Mouse (Mus musculus) kidney, embryonic 14.5 days (tissue): ENCODE results near the gene Supv3l1. TPM values are rescaled to one million over a fixed set of nuclear protein-coding genes. Genes with fewer than 3 reads are reported as not detected.
A peak's percentile ranks its signal among the peaks of the same experiment; 100 is the strongest.

Experiments used
- ATAC-seq: fragments of 200-750 bp; cut with Nextera tagmentation; 2 replicates; pipeline ENCODE4 v1.8.0; 2017; ENCODE audit warnings: moderate number of reproducible peaks, mild to moderate bottlenecking, moderate TSS enrichment, moderate library complexity; ENCODE audit not compliant: low FRiP score, low TSS enrichment
- H3K27ac ChIP-seq: fragments of 300-500 bp; sonication (generic); 2 replicates; pipeline ENCODE4 v1.5.1; 2014; ENCODE audit warnings: low read depth, mild to moderate bottlenecking, low read length, moderate library complexity, mixed read lengths
- H3K27me3 ChIP-seq: fragments of 300-500 bp; sonication (generic); 2 replicates; pipeline ENCODE4 v1.6.1; 2014; ENCODE audit warnings: mild to moderate bottlenecking, low read length; ENCODE audit not compliant: control insufficient read depth, insufficient read depth
- H3K36me3 ChIP-seq: fragments of 300-500 bp; sonication (generic); 2 replicates; pipeline ENCODE4 v1.6.1; 2014; ENCODE audit warnings: low read length, mixed read lengths; ENCODE audit not compliant: control insufficient read depth, insufficient read depth
- H3K4me1 ChIP-seq: fragments of 300-500 bp; sonication (generic); 2 replicates; pipeline ENCODE4 v1.6.1; 2014; ENCODE audit warnings: low read length, mixed read lengths; ENCODE audit not compliant: control insufficient read depth, insufficient read depth
- H3K4me2 ChIP-seq: fragments of 300-500 bp; sonication (generic); replicated peaks from 2 replicates; pipeline ENCODE4 v1.6.1; 2014; ENCODE audit warnings: low read depth, mild to moderate bottlenecking, low read length
- H3K4me3 ChIP-seq: fragments of 300-500 bp; sonication (generic); 2 replicates; pipeline ENCODE4 v1.5.1; 2014; ENCODE audit warnings: mild to moderate bottlenecking, low read length
- H3K9ac ChIP-seq: fragments of 300-500 bp; sonication (generic); 2 replicates; pipeline ENCODE4 v1.6.1; 2014; ENCODE audit warnings: low read depth, mild to moderate bottlenecking, low read length, moderate library complexity
- H3K9me3 ChIP-seq: fragments of 300-500 bp; sonication (generic); 2 replicates; pipeline ENCODE4 v1.6.1; 2016; ENCODE audit warnings: low read length; ENCODE audit not compliant: control insufficient read depth
- WGBS: fragments of 180-500 bp; shearing (Covaris S2); extraction: QIAGEN DNeasy Blood & Tissue Kit; methylation state at CpG from one replicate; pipeline ENCODE4 v1.1.7; 2014; 5-methylcytosine and 5-hydroxymethylcytosine counted together
- polyA plus RNA-seq: library from polyadenylated mRNA; unstranded; fragments of >200 nt; fragmentation: Nextera tagmentation; extraction: Ambion mirVana; gene quantifications from 2 replicates; pipeline ENCODE4 v1.2.1, GENCODE M21; 2014

Supv3l1 gene
- polyA plus RNA-seq, 1 experiment from 2014 or later = 32.6 TPM

DNA sequence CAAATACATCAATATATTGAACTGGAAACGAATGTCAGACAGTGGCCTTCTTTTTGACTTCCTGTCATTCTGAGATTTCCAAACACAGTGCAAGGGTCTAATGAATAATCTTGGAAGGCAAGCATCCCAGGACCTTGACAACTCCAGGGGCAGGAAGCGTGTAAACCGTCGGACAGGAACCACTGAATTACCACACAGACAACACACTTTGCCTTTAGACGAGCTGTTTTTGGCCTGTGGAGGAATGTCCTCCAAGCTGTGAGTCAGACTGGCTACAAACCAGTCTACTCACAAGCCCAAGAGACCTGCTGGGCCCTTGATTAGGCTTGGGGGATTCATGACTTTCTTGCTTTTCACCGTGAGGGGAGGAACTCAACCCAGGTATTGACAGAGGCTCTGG lies 29.1 kb downstream of the Supv3l1 start:
- Histone ChIP-seq H3K9ac (no peak overlapping the region), H3K4me2 (no peak overlapping the region), H3K9me3 (no peaks in the 10 kb centered on the region), H3K27ac (no peak overlapping the region), H3K4me1 (no peaks in the 10 kb centered on the region), H3K36me3 (no peaks in the 10 kb centered on the region), H3K27me3 (no peaks in the 10 kb centered on the region), H3K4me3 (no peak overlapping the region)
- no peak for ATAC-seq
- 66% methylated on average over 6 of the region's 6 CpGs for WGBS

DNA sequence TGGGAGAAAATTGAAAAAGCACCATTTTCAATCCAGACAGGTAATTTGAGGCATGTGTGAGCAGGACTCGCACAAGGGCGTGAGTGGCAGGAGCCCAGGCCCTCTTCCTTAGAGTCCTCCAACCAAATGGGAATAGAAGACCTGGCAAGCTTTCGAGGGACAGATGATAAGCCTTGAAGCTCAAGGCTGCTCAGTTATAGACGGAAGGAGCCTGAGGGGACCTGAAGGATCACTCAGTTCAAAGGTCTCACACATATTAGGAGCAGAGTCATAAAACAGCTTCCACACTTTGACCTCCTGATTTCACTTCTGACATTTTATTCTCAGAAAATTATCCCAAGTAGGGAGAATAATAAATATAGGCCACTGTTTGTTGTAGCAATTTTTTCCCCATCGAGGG lies 30.1 kb downstream of the Supv3l1 start:
- no peak overlapping the region for H3K4me2 ChIP-seq
- no peak overlapping the region for H3K27ac ChIP-seq
- no peak overlapping the region for H3K9ac ChIP-seq
- H3K9me3 ChIP-seq = no peaks in the 10 kb centered on the region
- H3K36me3 ChIP-seq = no peaks in the 10 kb centered on the region
- H3K27me3 ChIP-seq = no peaks in the 10 kb centered on the region
- H3K4me3 ChIP-seq = no peak overlapping the region
- 77% methylated on average over 5 of the region's 5 CpGs for WGBS
- H3K4me1 ChIP-seq = no peaks in the 10 kb centered on the region
- ATAC-seq = no peak

DNA sequence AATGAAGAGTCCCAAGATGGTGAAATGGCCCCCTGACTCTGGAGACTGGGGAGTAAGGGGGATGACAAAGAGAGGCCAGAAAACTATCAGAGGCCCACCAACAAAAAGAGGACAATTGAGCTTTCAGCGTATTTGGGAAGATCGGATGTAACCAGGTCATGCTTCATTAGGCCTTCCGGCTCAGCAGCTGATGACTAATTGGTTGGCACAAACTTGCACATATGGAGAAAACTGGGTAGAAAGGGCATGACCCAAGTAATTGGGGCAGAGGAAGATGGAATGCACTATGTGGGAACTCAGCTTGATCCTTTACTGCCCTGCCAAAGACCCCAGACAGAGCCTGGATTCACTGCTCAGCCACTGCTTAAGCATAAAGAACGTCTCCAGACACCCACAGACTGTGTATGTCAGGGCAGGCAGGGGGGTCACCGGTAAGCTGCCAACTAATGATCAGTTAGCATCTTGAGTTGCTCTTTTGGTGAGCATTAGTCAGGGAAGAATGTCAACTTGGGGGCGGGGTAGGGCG lies 30.6 kb downstream of the Supv3l1 start:
- no peaks in the 10 kb centered on the region for H3K27me3 ChIP-seq
- no peak overlapping the region for H3K4me3 ChIP-seq
- H3K9me3 ChIP-seq = no peaks in the 10 kb centered on the region
- no peak overlapping the region for H3K27ac ChIP-seq
- no peak for ATAC-seq
- H3K4me1 ChIP-seq = no peaks in the 10 kb centered on the region
- no peak overlapping the region for H3K4me2 ChIP-seq
- H3K9ac ChIP-seq = no peak overlapping the region
- H3K36me3 ChIP-seq = no peaks in the 10 kb centered on the region
- 68% methylated on average over 7 of the region's 7 CpGs for WGBS

DNA sequence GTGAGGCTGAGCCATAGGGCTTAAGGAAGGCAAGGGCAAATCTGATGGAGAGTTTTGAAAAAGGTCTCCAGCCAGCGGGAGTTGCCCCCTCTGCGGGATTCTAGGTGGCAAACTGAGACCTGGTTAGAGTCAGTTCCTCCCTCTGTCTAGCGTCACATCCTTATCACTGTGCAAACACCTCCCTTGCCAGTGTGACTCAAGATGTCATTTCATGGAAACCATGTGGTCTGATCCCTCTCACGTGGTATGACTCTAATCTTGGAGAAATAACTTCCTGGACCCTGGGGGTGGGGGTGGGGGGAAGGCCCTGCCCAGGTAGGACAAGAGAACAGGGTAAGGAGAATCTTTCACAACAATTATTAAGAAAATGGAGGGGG lies 35.9 kb downstream of the Supv3l1 start:
- ATAC-seq = peak; percentile 13; the same call in 1 of the 2 replicates
- WGBS = 29% methylated on average over 4 of the region's 4 CpGs
- Histone ChIP-seq H3K4me3 (no peak overlapping the region), H3K4me2 (no peak overlapping the region), H3K4me1 (peaks cover 9% of the 10 kb centered on the region), H3K27ac (peak overlapping the region; percentile 81), H3K9ac (no peak overlapping the region), H3K9me3 (no peaks in the 10 kb centered on the region), H3K27me3 (no peaks in the 10 kb centered on the region), H3K36me3 (no peaks in the 10 kb centered on the region)

DNA sequence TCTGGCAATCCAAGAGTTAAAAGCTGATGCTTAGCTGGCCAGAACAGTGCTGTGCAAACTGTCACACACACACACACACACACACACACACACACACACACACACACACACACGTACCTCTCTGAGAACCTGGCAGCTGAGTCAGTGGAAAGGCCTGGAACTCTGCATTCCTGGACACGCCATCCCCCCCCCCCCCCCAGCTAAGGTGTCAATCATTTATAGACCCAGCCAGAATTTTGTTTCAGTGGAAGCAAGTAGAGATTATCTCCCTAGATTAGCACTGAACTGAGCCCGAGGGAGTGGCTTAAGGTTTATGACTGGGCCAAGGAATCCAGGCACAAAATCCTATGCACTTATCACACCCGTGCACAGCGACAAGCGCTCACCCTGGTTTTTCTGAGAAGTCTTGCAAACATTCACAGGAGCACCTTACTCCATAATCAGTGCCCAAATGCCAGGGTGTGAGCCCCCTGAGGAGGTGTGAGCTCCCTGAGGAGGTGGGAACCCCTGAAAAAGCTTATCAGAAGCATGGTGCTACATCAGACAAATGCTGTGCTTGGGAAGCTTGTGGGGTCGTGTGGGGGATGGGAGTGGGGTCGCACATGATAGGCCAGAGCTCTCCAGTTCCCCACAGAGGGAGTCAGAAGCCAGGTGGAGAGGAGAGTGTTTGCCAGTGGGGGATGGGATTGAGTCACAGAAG lies 36.5 kb downstream of the Supv3l1 start:
- Histone ChIP-seq H3K9me3 (no peaks in the 10 kb centered on the region), H3K27me3 (no peaks in the 10 kb centered on the region), H3K4me1 (peaks cover 9% of the 10 kb centered on the region), H3K36me3 (no peaks in the 10 kb centered on the region), H3K9ac (no peak overlapping the region), H3K4me2 (no peak overlapping the region), H3K4me3 (no peak overlapping the region), H3K27ac (peak overlapping the region; percentile 81)
- 17% methylated on average over 8 of the region's 8 CpGs for WGBS
- ATAC-seq = peak; percentile 62

DNA sequence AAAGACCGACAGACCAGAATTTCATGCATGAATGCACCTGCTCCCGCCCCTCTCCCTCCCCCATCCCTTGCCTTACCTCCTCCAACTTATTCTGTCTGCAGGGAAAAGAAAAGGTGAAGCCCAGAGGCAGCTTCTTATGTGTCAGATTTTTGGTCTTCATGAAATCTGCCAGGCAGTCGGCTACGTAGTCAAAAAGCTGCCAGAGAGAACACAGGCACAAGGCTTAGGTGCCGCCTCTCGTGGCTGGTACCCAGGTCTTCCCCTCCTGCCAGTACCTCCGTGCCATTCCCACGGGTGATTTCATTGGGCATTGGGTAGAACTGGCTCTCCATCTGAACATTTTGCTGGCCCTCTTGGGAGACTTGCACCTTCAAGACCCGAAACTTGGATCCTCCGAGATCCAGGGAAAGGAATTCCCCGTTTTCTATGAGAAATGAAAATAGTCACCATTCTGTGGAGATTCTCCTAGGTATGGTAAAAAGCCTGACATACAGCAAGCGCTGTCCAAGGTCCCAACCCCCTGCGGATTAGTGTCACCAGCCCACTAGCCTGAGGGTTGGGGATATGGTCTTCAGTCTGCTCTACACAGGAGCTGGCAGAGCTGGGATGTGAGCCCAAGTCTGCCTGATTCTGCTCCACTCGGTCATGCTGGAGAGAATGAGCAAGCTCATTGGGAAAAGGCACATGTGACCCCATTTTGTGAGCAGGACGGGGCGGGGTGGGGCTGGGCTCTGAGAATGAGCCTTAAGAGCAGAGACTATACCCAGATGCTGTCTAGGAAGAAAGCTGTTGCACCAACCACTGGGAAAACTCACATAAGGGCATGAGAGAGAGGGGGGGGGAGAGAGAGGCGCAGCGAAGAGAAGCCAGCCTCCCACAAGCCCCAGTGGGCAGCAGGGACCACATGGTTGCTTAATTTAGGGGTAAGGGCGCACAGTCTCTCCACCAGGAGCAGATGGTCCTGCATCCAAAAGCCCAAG lies 37.8 kb downstream of the Supv3l1 start:
- 71% methylated on average over 19 of the region's 19 CpGs for WGBS

DNA sequence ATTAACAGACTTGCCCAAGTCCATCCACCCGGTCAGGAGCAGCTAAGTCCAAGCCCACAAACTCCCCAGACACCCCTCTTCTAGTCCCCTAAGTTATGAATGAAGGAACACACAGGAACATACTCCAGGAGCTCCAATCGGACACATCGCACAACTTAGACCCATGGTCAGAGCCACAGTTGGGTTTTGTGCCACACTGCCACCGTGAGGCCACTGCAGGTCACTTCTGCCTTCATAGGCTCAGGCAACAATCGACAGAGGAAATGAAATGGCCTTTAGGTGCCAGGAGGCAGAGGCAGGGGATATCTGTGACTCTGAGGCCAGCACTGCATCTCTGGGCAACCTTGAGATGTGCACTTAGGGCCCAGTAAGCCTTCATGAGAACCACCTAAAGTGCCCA lies 38.6 kb downstream of the Supv3l1 start:
- no peak overlapping the region for H3K9ac ChIP-seq
- H3K4me2 ChIP-seq = no peak overlapping the region
- no peaks in the 10 kb centered on the region for H3K27me3 ChIP-seq
- ATAC-seq = no peak; the same call in 1 of the 2 replicates
- WGBS = 8% methylated on average over 5 of the region's 5 CpGs
- peaks cover 9% of the 10 kb centered on the region for H3K4me1 ChIP-seq
- no peak overlapping the region for H3K27ac ChIP-seq
- no peaks in the 10 kb centered on the region for H3K36me3 ChIP-seq
- no peak overlapping the region for H3K4me3 ChIP-seq
- H3K9me3 ChIP-seq = no peaks in the 10 kb centered on the region

More for the DNA sequence above, 37.8 kb downstream of the Supv3l1 start:
- Histone ChIP-seq H3K9me3 (no peaks in the 10 kb centered on the region), H3K4me2 (no peak overlapping the region), H3K9ac (no peak overlapping the region), H3K4me3 (no peak overlapping the region), H3K27me3 (no peaks in the 10 kb centered on the region), H3K36me3 (no peaks in the 10 kb centered on the region), H3K27ac (no peak overlapping the region), H3K4me1 (peaks cover 9% of the 10 kb centered on the region)
- ATAC-seq = no peak

DNA sequence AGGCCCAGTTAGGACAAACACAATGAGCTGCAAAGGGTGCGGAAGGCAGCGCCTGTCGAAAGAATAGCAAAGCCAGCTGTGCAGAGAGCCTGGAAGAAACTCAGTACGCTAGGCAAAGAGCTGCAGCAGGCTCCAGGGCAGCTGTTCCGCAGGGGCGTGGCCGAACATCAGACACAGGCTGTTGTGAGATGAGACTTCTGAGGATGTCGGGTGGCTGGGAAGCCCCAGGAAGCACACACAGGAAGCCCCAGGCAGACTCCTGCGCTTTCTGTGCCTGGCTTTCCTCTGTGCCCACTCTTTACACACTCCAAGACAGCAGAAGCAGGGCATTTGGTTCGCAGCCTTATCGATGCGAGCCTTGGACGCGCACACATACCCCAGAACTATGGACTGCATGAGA lies 44.6 kb downstream of the Supv3l1 start:
- H3K27ac ChIP-seq = no peak overlapping the region
- no peaks in the 10 kb centered on the region for H3K36me3 ChIP-seq
- 28% methylated on average over 14 of the region's 14 CpGs for WGBS
- H3K4me1 ChIP-seq = no peaks in the 10 kb centered on the region
- no peaks in the 10 kb centered on the region for H3K27me3 ChIP-seq
- peak; percentile 56; the same call in 1 of the 2 replicates for ATAC-seq
- H3K9me3 ChIP-seq = no peaks in the 10 kb centered on the region
- peak overlapping the region; percentile 12 for H3K4me3 ChIP-seq
- H3K9ac ChIP-seq = no peak overlapping the region
- H3K4me2 ChIP-seq = peak overlapping the region; percentile 36
